Mouse (Mus musculus) liver, embryonic 14.5 days (tissue): ENCODE data around the gene Sulf2. TPM values are rescaled to one million over a fixed set of nuclear protein-coding genes. Genes with fewer than 3 reads are reported as not detected.
"Not testable (repeated sequence)": the region's sequence is repeated elsewhere in the genome, so short reads cannot be mapped to it uniquely, and the experiment has no call there.

Experiments
- ATAC-seq: fragments of 200-750 bp; cut with Nextera tagmentation; 2 replicates; pipeline ENCODE4 v1.8.0; 2017; ENCODE audit warnings: moderate number of reproducible peaks, mild to moderate bottlenecking, moderate library complexity; ENCODE audit not compliant: insufficient read depth
- DNase-seq, 3 experiments: peaks; one replicate each; pipeline ENCODE4 v3.0.0-alpha.2; 2012 to 2013; ENCODE audit warnings: low read depth in 3 of 3, low spot score in 3 of 3
- H3K27ac ChIP-seq: fragments of 300-500 bp; sonication (generic); 2 replicates; pipeline ENCODE4 v1.5.1; 2014; ENCODE audit warnings: moderate library complexity, mild to moderate bottlenecking, control low read depth, inconsistent platforms
- H3K27me3 ChIP-seq: fragments of 300-500 bp; sonication (generic); 2 replicates; pipeline ENCODE4 v1.6.1; 2014; ENCODE audit warnings: mild to moderate bottlenecking, low read length, moderate library complexity; ENCODE audit not compliant: control insufficient read depth, insufficient read depth
- H3K36me3 ChIP-seq: fragments of 300-500 bp; sonication (generic); replicated peaks from 2 replicates; pipeline ENCODE4 v1.6.1; 2014; ENCODE audit warnings: low read depth; ENCODE audit not compliant: control insufficient read depth, insufficient read depth
- H3K4me1 ChIP-seq, 2 experiments: fragments of 200-500 bp in 1 of 2; fragments of 300-500 bp in 1 of 2; sonication (generic) in 1 of 2; replicated peaks; 2 replicates each; pipeline ENCODE4 v1.6.1; 2012 to 2014; ENCODE audit warnings: antibody characterized with exemption in 1 of 2, inconsistent platforms in 1 of 2, low read length in 1 of 2; ENCODE audit not compliant: control insufficient read depth in 2 of 2, insufficient read depth in 2 of 2
- H3K4me2 ChIP-seq: fragments of 300-500 bp; sonication (generic); 2 replicates; pipeline ENCODE4 v1.6.1; 2014; ENCODE audit warnings: low read depth, mild to moderate bottlenecking, control low read depth, moderate library complexity
- H3K4me3 ChIP-seq, 2 experiments: fragments of 200-500 bp in 1 of 2; fragments of 300-500 bp in 1 of 2; sonication (generic) in 1 of 2; 2 replicates each; pipeline ENCODE4 v1.5.1; 2012 to 2014; ENCODE audit warnings: low read depth in 2 of 2, low read length in 2 of 2, mild to moderate bottlenecking in 2 of 2, control low read depth in 1 of 2, inconsistent platforms in 1 of 2, moderate library complexity in 1 of 2; ENCODE audit not compliant: insufficient read depth in 1 of 2
- H3K9ac ChIP-seq: fragments of 300-500 bp; sonication (generic); replicated peaks from 2 replicates; pipeline ENCODE4 v1.6.1; 2014; ENCODE audit warnings: mild to moderate bottlenecking, control low read depth, moderate library complexity
- H3K9me3 ChIP-seq: fragments of 300-500 bp; sonication (generic); 2 replicates; pipeline ENCODE4 v1.6.1; 2016; ENCODE audit warnings: low read length, mixed read lengths; ENCODE audit not compliant: control insufficient read depth
- CTCF ChIP-seq: IDR thresholded peaks from 2 replicates; pipeline ENCODE4 v1.5.1; 2016; ENCODE audit warnings: antibody characterized with exemption, low read depth, control low read depth
- EP300 ChIP-seq: IDR thresholded peaks from 2 replicates; pipeline ENCODE4 v1.6.1; 2016; ENCODE audit warnings: antibody characterized with exemption, low read depth
- WGBS: fragments of 180-500 bp; shearing (Covaris S2); extraction: QIAGEN DNeasy Blood & Tissue Kit; methylation state at CpG from one replicate; pipeline ENCODE4 v1.1.7; 2014; ENCODE audit not compliant: insufficient replicate concordance; 5-methylcytosine and 5-hydroxymethylcytosine counted together
- polyA plus RNA-seq, 2 experiments: library from polyadenylated mRNA; depleted of rRNA in 1 of 2; stranded (reverse) in 1 of 2; unstranded in 1 of 2; fragments of >200 nt; fragmentation: Nextera tagmentation in 1 of 2; extraction: Ambion mirVana in 1 of 2; gene quantifications; 2 replicates each; pipeline versions ENCODE4 v1.2.1 to v1.2.3; 2012 to 2014

The Sulf2 gene
- polyA plus RNA-seq, 2 experiments: 0.81 to 0.99 TPM

DNA sequence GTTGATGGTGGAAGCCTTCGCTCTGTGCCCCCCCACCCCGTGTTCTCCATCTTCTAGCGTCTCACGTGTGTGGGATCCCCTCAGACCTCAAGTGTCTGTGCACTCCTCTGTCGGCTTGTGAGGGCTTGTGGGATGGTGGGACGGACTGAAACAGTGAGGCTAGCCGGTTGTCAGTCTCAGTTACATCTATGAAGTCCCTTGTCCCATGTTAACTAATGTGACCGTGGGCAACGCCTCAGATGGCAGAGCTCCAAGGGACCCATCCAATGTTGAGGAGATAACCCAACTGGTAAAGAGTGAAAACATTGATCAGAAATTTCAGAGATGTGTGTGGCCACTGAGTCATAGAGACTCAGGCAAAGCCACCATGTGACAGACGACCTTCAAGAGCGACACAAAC, 33.7 kb upstream of the Sulf2 start:
- H3K4me1 ChIP-seq: no peaks in the 10 kb centered on the region
- no peak for TF ChIP-seq CTCF
- TF ChIP-seq EP300: no peak
- 74% methylated on average over 11 of the region's 11 CpGs for WGBS
- ATAC-seq: no peak
- H3K27ac ChIP-seq: no peak overlapping the region
- no peak for DNase-seq
- no peak overlapping the region for H3K4me3 ChIP-seq
- no peaks in the 10 kb centered on the region for H3K9me3 ChIP-seq
- no peak overlapping the region for H3K4me2 ChIP-seq
- no peaks in the 10 kb centered on the region for H3K27me3 ChIP-seq
- H3K36me3 ChIP-seq: no peaks in the 10 kb centered on the region
- H3K9ac ChIP-seq: no peak overlapping the region

GRCm38 (mm10) chr2:166187874-166188453, 32.5 kb upstream of the Sulf2 start:
- H3K4me2 ChIP-seq, H3K36me3 ChIP-seq, H3K27me3 ChIP-seq, H3K27ac ChIP-seq, H3K4me3 ChIP-seq, ATAC-seq, H3K4me1 ChIP-seq, DNase-seq, H3K9ac ChIP-seq, H3K9me3 ChIP-seq: not testable (repeated sequence)
- 73% methylated on average over 8 of the region's 11 CpGs for WGBS

DNA sequence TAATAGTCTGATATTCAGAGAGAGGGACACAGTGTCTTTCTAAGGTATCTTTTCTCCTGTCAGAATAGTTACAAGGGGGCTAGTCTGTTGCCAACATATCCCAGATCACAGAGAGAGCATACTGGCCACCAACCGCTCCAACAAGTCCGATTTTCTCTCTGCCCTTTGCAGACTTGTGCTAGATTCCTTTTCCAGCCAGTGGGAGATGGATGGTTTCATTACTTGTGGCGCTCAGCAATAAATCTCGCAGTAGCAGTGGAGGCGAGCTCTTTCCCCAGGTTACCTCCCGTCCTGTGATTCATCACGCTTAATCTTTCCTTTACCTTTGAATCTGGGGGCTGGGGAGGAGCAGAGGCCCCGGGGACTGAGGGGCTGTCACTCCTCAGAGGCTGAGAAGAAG, 31.9 kb upstream of the Sulf2 start:
- H3K27ac ChIP-seq, ATAC-seq, H3K9ac ChIP-seq, H3K4me3 ChIP-seq, H3K9me3 ChIP-seq, H3K4me2 ChIP-seq, DNase-seq, H3K27me3 ChIP-seq, H3K4me1 ChIP-seq, H3K36me3 ChIP-seq: not testable (repeated sequence)
- WGBS: 42% methylated on average over 7 of the region's 8 CpGs

- DNase-seq (no peak), ATAC-seq (no peak)
- no peak overlapping the region for H3K4me3 ChIP-seq
- no peaks in the 10 kb centered on the region for H3K9me3 ChIP-seq
- H3K4me2 ChIP-seq: no peak overlapping the region
- no peaks in the 10 kb centered on the region for H3K4me1 ChIP-seq
- H3K9ac ChIP-seq: no peak overlapping the region
- H3K27ac ChIP-seq: no peak overlapping the region
- no peaks in the 10 kb centered on the region for H3K27me3 ChIP-seq
- 60% methylated on average over 16 of the region's 16 CpGs for WGBS
- no peak for TF ChIP-seq CTCF
- no peak for TF ChIP-seq EP300
- H3K36me3 ChIP-seq: no peaks in the 10 kb centered on the region
These were observed 30.9 kb upstream of the Sulf2 start for GRCm38 (mm10) chr2:166186244-166186948.

- DNase-seq (no peak), ATAC-seq (no peak)
- Histone ChIP-seq H3K4me1 (no peaks in the 10 kb centered on the region), H3K9me3 (no peaks in the 10 kb centered on the region), H3K4me2 (no peak overlapping the region), H3K4me3 (no peak overlapping the region), H3K36me3 (no peaks in the 10 kb centered on the region), H3K9ac (no peak overlapping the region), H3K27me3 (no peaks in the 10 kb centered on the region), H3K27ac (no peak overlapping the region)
- TF ChIP-seq EP300: no peak
- TF ChIP-seq CTCF: no peak
- WGBS: 66% methylated on average over 6 of the region's 6 CpGs
These were observed 30.3 kb upstream of the Sulf2 start for GRCm38 (mm10) chr2:166185768-166186167.
